Mouse (Mus musculus): ENCODE data around the gene Gm21797. TPM values are rescaled to one million over a fixed set of nuclear protein-coding genes. Genes with fewer than 3 reads are reported as not detected.

Gene Gm21797
- not detected in 2 replicates for polyA plus RNA-seq (2012; rRNA removed)

GRCm38 (mm10) chrY:40775665-40776064 lies at the start of gene Gm21797:
TSS of gene Gm21797 (minus strand) at chrY:40775765.

DNA sequence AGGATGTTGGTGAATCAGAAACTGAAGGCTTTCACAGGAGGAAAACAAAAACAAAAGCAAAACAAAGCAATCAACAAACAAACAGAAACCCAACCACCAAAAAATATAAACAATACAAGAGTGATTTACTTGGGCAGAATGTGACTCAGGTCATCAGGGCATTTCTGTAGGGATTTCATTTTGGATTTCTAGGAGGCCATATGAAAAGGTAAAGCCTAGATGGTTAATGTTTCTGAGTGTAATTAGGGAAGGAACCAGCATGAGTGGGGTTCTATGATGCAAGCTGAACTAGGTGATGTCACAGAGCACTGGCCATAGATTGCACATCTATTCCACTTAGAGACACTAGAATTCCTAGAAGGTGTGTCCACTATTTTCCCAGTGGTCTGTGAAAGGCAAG lies 29.0 kb upstream of the Gm21797 start, which contains the start of gene Gm20795:
Gm20795 (plus strand) TSS at position 301 of the 400 bp plus-strand sequence.

Other genes with a start within 250 kb of the Gm21797 start
- gene Gm21852, start 123.8 kb downstream of the Gm21797 start, polyA plus RNA-seq (2012; rRNA removed), result not detected in 2 replicates
- gene Gm20795, start 29.1 kb upstream of the Gm21797 start, polyA plus RNA-seq (2012; rRNA removed), result not detected in 2 replicates

All from central nervous system, embryonic 11.5 days (tissue).